27 mouse cellular contexts compared by ENCODE assay signal in genomic region chr3:68434435-68434834, GRCm38 (mm10).
DNase-seq lines count a peak whose midpoint lies in the region; ATAC-seq and TF ChIP-seq lines count a peak whose summit lies in the region.
"Had no signal": no experiment of that assay in that cellular context is flagged by ENCODE, and none has a peak within 500 bp of the region (broad histone marks: within the 10 kb centered on the region; RNA-seq: fewer than 3 reads in every experiment).

No protein-coding gene starts in this region.

- TF ChIP-seq CTCF in hindbrain, postnatal 0 days (IDR thresholded peaks at IDR 0.05; ENCODE audit: low read depth) = no peak
- TF ChIP-seq CTCF in CH12.LX (conservative IDR thresholded peaks at IDR 0.05 in 1 of 2, IDR thresholded peaks at IDR 0.05 in 1 of 2; ENCODE audit: low read depth in 2 of 2, low read length in 2 of 2) = no peak

- TF ChIP-seq POLR2A in CH12.LX (IDR thresholded peaks at IDR 0.05; ENCODE audit: low read depth, low read length) = no peak

- no peak for TF ChIP-seq EP300 in CH12.LX (IDR thresholded peaks at IDR 0.05; ENCODE audit: low read length)

- H3K27me3 ChIP-seq in hindbrain, postnatal 0 days (ENCODE audit: insufficient read depth, low read length) = no peaks in the 10 kb centered on the region
- no peaks in the 10 kb centered on the region for H3K27me3 ChIP-seq in hindbrain, embryonic 12.5 days
- no peaks in the 10 kb centered on the region for H3K27me3 ChIP-seq in CH12.LX (replicated peaks)
- no peaks in the 10 kb centered on the region for H3K27me3 ChIP-seq in forebrain, embryonic 15.5 days
- H3K27me3 ChIP-seq: lung, embryonic 15.5 days had no signal

- no peaks in the 10 kb centered on the region for H3K9me3 ChIP-seq in hindbrain, postnatal 0 days (ENCODE audit: low read length)
- no peaks in the 10 kb centered on the region for H3K9me3 ChIP-seq in hindbrain, embryonic 12.5 days (replicated peaks)
- no peaks in the 10 kb centered on the region for H3K9me3 ChIP-seq in CH12.LX (replicated peaks; ENCODE audit: low read length)
- H3K9me3 ChIP-seq in forebrain, embryonic 15.5 days = no peaks in the 10 kb centered on the region
- H3K9me3 ChIP-seq: hindbrain, embryonic 10.5 days; limb, embryonic 12.5 days; lung, embryonic 15.5 days had no signal

- DNase-seq in embryo, embryonic 10 days (ENCODE audit: low spot score) = peak; percentile 13
- DNase-seq in embryo, embryonic 9.5 days (ENCODE audit: extremely low spot score) = no peak
- no peak for DNase-seq in hindbrain, postnatal 0 days (ENCODE audit: low spot score)
- peak; percentile 2 for DNase-seq in CH12.LX (ENCODE audit: extremely low read depth)
- DNase-seq in spleen, adult 18-20 months = no peak
- DNase-seq in gastrocnemius, adult 18-20 months (ENCODE audit: low spot score) = no peak
- DNase-seq: adrenal gland, adult 8-10 months; cerebellum, adult 11 months; cerebellum, adult 9-10 months; cerebellum, postnatal 36 days; gastrocnemius, postnatal 10 days; heart, postnatal 14 days; kidney, postnatal 14 days; right cerebral cortex, adult 18-20 months; right cerebral cortex, postnatal 4 days; thymus, adult 2 months; thymus, postnatal 36 days had no signal

- no peak overlapping the region for H3K27ac ChIP-seq in hindbrain, postnatal 0 days
- H3K27ac ChIP-seq in hindbrain, embryonic 12.5 days = no peak overlapping the region
- H3K27ac ChIP-seq in CH12.LX (ENCODE audit: insufficient read depth, low read depth) = no peak overlapping the region
- H3K27ac ChIP-seq in forebrain, embryonic 15.5 days (replicated peaks) = no peak overlapping the region
- H3K27ac ChIP-seq: hindbrain, embryonic 10.5 days; left cerebral cortex, adult 2 months; limb, embryonic 12.5 days; lung, embryonic 15.5 days had no signal

- no peak overlapping the region for H3K9ac ChIP-seq in hindbrain, postnatal 0 days (replicated peaks; ENCODE audit: low read length)
- H3K9ac ChIP-seq in hindbrain, embryonic 12.5 days = no peak overlapping the region
- H3K9ac ChIP-seq in CH12.LX (ENCODE audit: insufficient read depth, low read depth) = no peak overlapping the region
- H3K9ac ChIP-seq in forebrain, embryonic 15.5 days (replicated peaks) = no peak overlapping the region
- H3K9ac ChIP-seq: limb, embryonic 12.5 days; lung, embryonic 15.5 days had no signal

- H3K4me1 ChIP-seq in hindbrain, postnatal 0 days (ENCODE audit: insufficient read depth, low read length) = no peaks in the 10 kb centered on the region
- no peaks in the 10 kb centered on the region for H3K4me1 ChIP-seq in hindbrain, embryonic 12.5 days
- H3K4me1 ChIP-seq in CH12.LX (ENCODE audit: control insufficient read depth in 1 of 2, insufficient read depth in 2 of 2) = peaks cover 3 to 15% of the 10 kb centered on the region in 2 experiments; a peak in 3 of 4 replicates
- peaks cover 13% of the 10 kb centered on the region for H3K4me1 ChIP-seq in forebrain, embryonic 15.5 days
- H3K4me1 ChIP-seq: limb, embryonic 12.5 days; lung, embryonic 15.5 days had no signal

- H3K79me2 ChIP-seq in CH12.LX (replicated peaks; ENCODE audit: control insufficient read depth, extremely low read depth, insufficient read depth, poor library complexity, severe bottlenecking) = no peaks in the 10 kb centered on the region

- dilution Hi-C loops in CH12.LX (cut with MboI; ENCODE audit: extremely low pct_ligation_motif_present, extremely low pct_unique_long_range_greater_than_20kb, low sequenced_read_pairs) = no loop called here

- no peak for TF ChIP-seq RAD21 in CH12.LX (IDR thresholded peaks at IDR 0.05; ENCODE audit: low read depth, low read length)

- 0 out of 2 replicates have a peak, but pooled peaks have one; percentile 51 for ATAC-seq in hindbrain, postnatal 0 days
- ATAC-seq in hindbrain, embryonic 12.5 days (ENCODE audit: low FRiP score) = no peak
- peak; percentile 63 for ATAC-seq in forebrain, embryonic 15.5 days (replicated peaks)
- ATAC-seq: intestine, postnatal 0 days had no signal

- in situ Hi-C loops in CH12.LX (cut with MboI; ENCODE audit: low pct_ligation_motif_present, low pct_unique_long_range_greater_than_20kb, low sequenced_read_pairs) = no loop called here

- H3K36me3 ChIP-seq in hindbrain, postnatal 0 days (ENCODE audit: insufficient read depth, low read length) = no peaks in the 10 kb centered on the region
- H3K36me3 ChIP-seq in hindbrain, embryonic 12.5 days = no peaks in the 10 kb centered on the region
- no peaks in the 10 kb centered on the region for H3K36me3 ChIP-seq in CH12.LX (replicated peaks in 1 of 2; ENCODE audit: control insufficient read depth in 1 of 2, insufficient read depth in 1 of 2, low read length in 1 of 2)
- no peaks in the 10 kb centered on the region for H3K36me3 ChIP-seq in forebrain, embryonic 15.5 days
- H3K36me3 ChIP-seq: G1E; hindbrain, embryonic 10.5 days; limb, embryonic 12.5 days; lung, embryonic 15.5 days had no signal

- WGBS in hindbrain, postnatal 0 days = 39% methylated on average over 7 of the region's 7 CpGs
- 47% methylated on average over 7 of the region's 7 CpGs for WGBS in hindbrain, embryonic 12.5 days
- WGBS in forebrain, embryonic 15.5 days = 13% methylated on average over 7 of the region's 7 CpGs

- no peak overlapping the region for H3K4me3 ChIP-seq in hindbrain, postnatal 0 days (ENCODE audit: low read length)
- no peak overlapping the region for H3K4me3 ChIP-seq in hindbrain, embryonic 12.5 days
- no peak overlapping the region for H3K4me3 ChIP-seq in CH12.LX (replicated peaks in 1 of 3; ENCODE audit: low read depth in 2 of 3, low read length in 2 of 3, poor library complexity in 1 of 3)
- no peak overlapping the region for H3K4me3 ChIP-seq in forebrain, embryonic 15.5 days
- H3K4me3 ChIP-seq: hindbrain, embryonic 10.5 days; left cerebral cortex, adult 2 months; limb, embryonic 12.5 days; lung, embryonic 15.5 days had no signal

- H3K4me2 ChIP-seq in hindbrain, postnatal 0 days (ENCODE audit: low read depth, low read length) = no peak overlapping the region
- H3K4me2 ChIP-seq in hindbrain, embryonic 12.5 days (replicated peaks) = no peak overlapping the region
- no peak overlapping the region for H3K4me2 ChIP-seq in CH12.LX (ENCODE audit: insufficient read depth, low read depth, poor library complexity, severe bottlenecking)
- no peak overlapping the region for H3K4me2 ChIP-seq in forebrain, embryonic 15.5 days (replicated peaks)
- H3K4me2 ChIP-seq: limb, embryonic 12.5 days; liver, embryonic 11.5 days; lung, embryonic 15.5 days; midbrain, embryonic 11.5 days had no signal

TF ChIP-seq in CH12.LX, 34 proteins besides CTCF, POLR2A, EP300 and RAD21:
- no peak for TF ChIP-seq CHD2 (IDR thresholded peaks at IDR 0.05; ENCODE audit: low read length)
TF ChIP-seq in CH12.LX: peak in this region for 0.

Comparison
In these comparisons a context has a peak if more than half of its experiments do, and no peak if none do; other contexts are left out.
1. DNase-seq: peak in embryo, embryonic 10 days (single experiment) and CH12.LX (single experiment); none in embryo, embryonic 9.5 days (single experiment), hindbrain, postnatal 0 days (single experiment), spleen, adult 18-20 months (0 of 2) and gastrocnemius, adult 18-20 months (single experiment).